Mouse (Mus musculus): ENCODE results near the gene Gm20741.

Gene Gm20741

GRCm38 (mm10) chr16:88811827-88812226 lies at the start of gene Gm20741:
TSS of gene Gm20741 (minus strand) at chr16:88812220.
- in situ Hi-C loops (cut with MboI, MseI) = no loop called here

- in situ Hi-C loops (cut with MboI, MseI) = no loop called here
Observed at GRCm38 (mm10) chr16:88851450-88851849, 39.4 kb upstream of the Gm20741 start.

GRCm38 (mm10) chr16:88848558-88848957 lies 36.5 kb upstream of the Gm20741 start:
- in situ Hi-C loops (cut with MboI, MseI) = loop anchor here in 1 of 2 experiments (25.0 kb wide), 1 partner anchor 1311 kb away; no protein-coding TSS in a partner anchor

GRCm38 (mm10) chr16:88847363-88847762 lies 35.3 kb upstream of the Gm20741 start:
- in situ Hi-C loops (cut with MboI, MseI) = loop anchor here in 1 of 2 experiments (25.0 kb wide), 1 partner anchor 1310 kb away; no protein-coding TSS in a partner anchor

GRCm38 (mm10) chr16:88826978-88827377 lies 15.0 kb upstream of the Gm20741 start:
- in situ Hi-C loops (cut with MboI, MseI) = loop anchor here in 1 of 2 experiments (25.0 kb wide), 1 partner anchor 1290 kb away; no protein-coding TSS in a partner anchor

GRCm38 (mm10) chr16:88826095-88826652 lies 14.2 kb upstream of the Gm20741 start, which contains the start of gene Krtap14:
TSS of gene Krtap14 (minus strand) at chr16:88826145.
- in situ Hi-C loops (cut with MboI, MseI) = loop anchor here in 1 of 2 experiments (25.0 kb wide), 1 partner anchor 1289 kb away; no protein-coding TSS in a partner anchor

DNA sequence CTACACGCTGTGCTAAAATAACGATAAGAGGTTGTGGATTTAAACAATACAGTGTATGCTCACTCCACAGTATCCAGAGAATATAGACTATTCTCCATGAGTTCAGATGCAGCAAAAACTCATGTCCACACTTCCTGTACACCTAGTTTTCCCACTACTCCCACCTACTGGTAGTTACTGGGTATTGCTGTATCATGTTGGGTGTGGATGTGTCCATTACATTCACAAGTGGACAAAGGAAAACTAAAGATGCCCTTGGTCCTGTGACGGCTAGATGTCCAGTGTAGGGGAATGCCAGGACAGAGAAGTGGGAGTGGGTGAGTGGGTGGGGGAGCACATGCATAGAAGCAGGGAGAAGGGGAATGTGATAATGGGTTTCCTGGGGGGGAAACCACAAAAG lies 11.7 kb upstream of the Gm20741 start:
- in situ Hi-C loops (cut with MboI, MseI) = no loop called here

DNA sequence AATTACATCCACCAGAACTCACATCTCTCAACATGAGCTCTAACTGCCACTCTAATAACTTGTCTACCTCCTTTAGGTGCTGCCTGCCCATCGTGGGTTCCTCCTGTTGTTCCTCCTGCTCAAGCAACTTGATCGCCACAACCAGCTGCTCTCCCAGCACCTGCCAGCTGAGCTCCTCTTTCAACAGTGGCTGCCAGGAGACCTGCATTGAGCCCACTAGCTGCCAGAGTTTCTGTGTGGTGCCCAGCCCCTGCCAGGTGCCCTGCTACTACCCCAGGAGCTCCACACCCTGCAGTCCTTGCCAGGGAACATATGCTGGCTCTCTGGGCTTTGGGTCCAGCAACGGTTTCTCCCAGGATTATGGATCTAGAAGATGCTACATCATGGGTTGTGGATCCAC lies 8.0 kb upstream of the Gm20741 start, which contains the start of gene Krtap15:
TSS of gene Krtap15 (plus strand) at position 150 of the 400 bp plus-strand sequence.
- in situ Hi-C loops (cut with MboI, MseI) = no loop called here

- in situ Hi-C loops (cut with MboI, MseI) = no loop called here
Observed at GRCm38 (mm10) chr16:88786786-88787185, 25.2 kb downstream of the Gm20741 start.

- in situ Hi-C loops (cut with MboI, MseI) = no loop called here
Observed at GRCm38 (mm10) chr16:88777596-88777995, 34.4 kb downstream of the Gm20741 start, which contains the start of gene Gm5965. TSS of gene Gm5965 (plus strand) at chr16:88777896.

DNA sequence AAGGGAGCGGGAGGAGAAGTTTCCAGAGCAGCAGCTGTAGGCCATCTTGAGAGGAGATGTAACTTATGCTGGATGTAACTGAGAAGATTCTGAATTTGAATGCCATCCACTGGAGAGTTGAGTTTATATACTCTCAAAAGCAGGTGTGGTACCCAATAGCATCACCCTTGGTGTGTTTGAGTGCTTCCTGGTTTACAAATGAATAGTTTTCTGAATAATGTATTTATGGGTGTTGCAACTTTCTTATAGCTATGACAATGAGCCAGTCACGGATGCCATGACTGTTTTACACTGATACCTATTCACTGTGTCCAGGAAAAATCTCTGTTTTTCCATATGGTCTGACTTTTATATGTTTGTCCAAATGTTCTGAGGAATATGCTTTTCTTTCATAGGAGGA lies 37.9 kb downstream of the Gm20741 start, which contains the start of gene 2310057N15Rik:
TSS of gene 2310057N15Rik (minus strand) at position 101 of the 400 bp plus-strand sequence.
- in situ Hi-C loops (cut with MboI, MseI) = no loop called here
